Mouse (Mus musculus): ENCODE data around the gene Brip1.

- TF ChIP-seq CTCF (IDR thresholded peaks at IDR 0.05; ENCODE audit: low read depth, low read length), result no peak
- TF ChIP-seq POLR2A (IDR thresholded peaks at IDR 0.05; ENCODE audit: extremely low read depth, insufficient read depth, low read length), result no peak
These were observed 112.2 kb downstream of the Brip1 start for GRCm38 (mm10) chr11:86088815-86089214.
